Mouse (Mus musculus) embryo, embryonic 10.5 days (tissue): ENCODE results near the gene Ifitm1.
"Not testable (repeated sequence)": the region's sequence is repeated elsewhere in the genome, so short reads cannot be mapped to it uniquely, and the experiment has no call there.

ENCODE experiments used
- DNase-seq: peaks from one replicate; pipeline ENCODE4 v3.0.0-alpha.2; 2015; ENCODE audit warnings: low spot score

Gene Ifitm1

DNA sequence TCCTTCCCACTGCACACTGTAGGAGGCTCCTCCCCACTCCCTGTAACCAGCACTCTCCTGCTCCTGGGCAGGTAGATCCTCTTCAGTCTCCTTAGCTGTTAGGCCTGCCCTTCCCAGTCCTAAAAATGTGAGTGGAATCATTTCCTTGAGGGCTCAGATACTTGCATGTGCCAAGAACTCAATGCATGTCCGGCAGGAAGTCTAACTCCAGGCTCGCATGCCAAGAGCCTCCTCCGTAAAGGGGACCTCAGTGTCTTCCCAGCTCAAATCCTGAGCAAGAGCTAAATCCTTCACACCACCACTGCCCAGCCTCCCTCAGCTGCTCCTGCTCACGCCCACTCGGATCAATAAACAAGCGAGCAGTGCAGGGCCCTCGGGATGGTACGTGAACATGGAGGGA lies 16.0 kb upstream of the Ifitm1 start:
- peak; percentile 17 for DNase-seq

GRCm38 (mm10) chr7:140951765-140952164 lies 15.3 kb upstream of the Ifitm1 start:
- no peak for DNase-seq

DNA sequence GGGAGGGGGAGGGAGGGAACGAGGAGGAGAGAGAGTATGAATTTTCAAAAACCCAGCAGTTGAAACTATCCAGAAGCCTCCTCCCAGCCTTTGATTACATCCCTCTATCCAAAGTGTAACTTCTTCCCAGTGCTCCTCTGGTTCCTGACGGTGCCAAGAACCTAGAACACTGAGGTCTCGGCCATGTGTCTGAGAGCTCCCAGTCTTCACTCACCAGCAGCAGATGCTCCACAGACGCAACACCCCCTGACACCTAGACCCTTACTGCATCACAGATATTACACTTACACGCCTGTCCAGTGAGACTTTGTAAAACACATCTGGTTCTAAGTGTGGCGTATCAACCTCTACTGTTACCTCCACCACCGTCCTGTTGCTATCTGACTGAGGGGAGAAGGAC lies 14.6 kb upstream of the Ifitm1 start:
- DNase-seq: no peak

GRCm38 (mm10) chr7:140953133-140953532 lies 13.9 kb upstream of the Ifitm1 start:
- DNase-seq: no peak

DNA sequence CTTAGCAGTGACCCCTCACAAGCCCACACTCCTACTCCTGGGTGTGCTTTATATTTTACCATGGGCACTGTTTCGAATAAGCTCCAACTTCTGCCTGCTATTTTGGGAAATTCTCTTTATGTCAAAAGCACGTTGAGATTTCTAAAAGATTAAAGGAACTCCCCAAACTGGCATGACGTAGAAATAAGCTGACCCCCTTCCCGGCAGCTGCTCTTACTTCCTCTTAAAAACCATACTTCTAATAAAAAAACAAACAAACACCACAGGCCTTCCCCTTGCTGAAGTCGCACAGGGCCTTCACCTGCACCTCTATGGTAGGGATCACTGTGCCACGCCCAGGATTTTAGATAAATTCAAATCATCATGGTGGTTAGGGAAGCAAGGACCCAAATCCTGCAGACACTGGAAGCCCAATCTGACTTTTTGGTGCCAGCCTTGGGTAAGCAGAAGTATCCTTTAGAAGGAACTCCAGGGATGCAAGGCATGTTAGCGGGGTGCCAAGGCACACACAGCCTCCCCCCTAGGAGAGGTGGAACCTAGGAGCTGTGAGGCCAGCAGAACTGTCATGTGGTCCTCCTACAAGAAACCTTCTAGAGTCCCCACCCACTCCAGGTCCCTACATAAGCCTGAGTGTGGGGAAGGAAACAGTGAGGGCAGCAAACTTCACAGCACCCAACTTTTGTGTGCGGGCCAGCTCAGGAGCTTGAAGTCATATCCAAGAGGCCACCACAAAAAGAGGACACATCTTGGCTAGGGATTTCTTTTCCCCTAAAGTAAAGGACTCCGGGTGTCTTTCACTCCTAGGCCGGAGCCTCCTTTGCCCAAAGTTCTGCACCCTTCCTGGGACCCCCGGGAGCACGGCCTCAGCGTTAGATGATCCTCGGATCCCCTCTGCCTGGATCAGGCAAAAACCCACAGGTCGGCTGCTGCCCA lies 13.0 kb upstream of the Ifitm1 start:
- no peak for DNase-seq

DNA sequence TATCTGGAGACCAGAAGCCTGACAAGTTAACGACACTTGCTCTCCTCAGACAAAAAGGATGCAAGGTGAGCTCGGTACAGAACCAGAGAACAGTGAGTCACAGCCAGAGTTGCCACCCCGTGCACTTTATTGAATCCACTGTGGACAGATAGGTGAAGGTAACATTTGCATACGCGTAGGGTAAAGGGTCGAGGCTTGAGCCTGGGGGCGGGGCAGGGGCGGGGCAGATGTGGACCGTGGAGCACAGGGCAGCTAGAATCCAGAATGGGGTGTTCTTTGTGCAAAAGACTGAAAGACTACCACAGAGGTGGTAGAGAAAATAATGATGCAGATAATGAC lies 12.3 kb upstream of the Ifitm1 start:
- DNase-seq: peak; percentile 38

GRCm38 (mm10) chr7:140955342-140955741 lies 11.7 kb upstream of the Ifitm1 start:
- peak; percentile 57 for DNase-seq

- DNase-seq: peak; percentile 90
Observed at GRCm38 (mm10) chr7:140955758-140956555, 11.1 kb upstream of the Ifitm1 start, which contains the start of the genes Gm45717 and Ifitm2. Gm45717 (minus strand) TSS chr7:140955937. Ifitm2 (minus strand) TSS chr7:140955987.

DNA sequence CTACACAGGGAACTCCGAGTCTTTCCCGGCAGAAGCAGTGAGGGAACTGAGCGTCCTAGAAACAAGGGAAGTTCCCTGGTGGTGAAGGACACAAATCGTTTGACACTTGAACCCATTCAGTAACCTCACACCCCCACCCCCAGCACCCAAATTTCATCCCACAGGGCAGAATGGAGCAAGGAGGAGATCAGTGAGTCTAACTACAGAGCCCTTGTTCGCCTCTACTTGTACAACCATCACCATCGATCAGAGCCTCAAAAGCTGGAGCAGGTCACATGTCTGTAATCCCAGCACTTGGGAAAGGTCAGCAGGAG lies 10.5 kb upstream of the Ifitm1 start:
- no peak for DNase-seq

DNA sequence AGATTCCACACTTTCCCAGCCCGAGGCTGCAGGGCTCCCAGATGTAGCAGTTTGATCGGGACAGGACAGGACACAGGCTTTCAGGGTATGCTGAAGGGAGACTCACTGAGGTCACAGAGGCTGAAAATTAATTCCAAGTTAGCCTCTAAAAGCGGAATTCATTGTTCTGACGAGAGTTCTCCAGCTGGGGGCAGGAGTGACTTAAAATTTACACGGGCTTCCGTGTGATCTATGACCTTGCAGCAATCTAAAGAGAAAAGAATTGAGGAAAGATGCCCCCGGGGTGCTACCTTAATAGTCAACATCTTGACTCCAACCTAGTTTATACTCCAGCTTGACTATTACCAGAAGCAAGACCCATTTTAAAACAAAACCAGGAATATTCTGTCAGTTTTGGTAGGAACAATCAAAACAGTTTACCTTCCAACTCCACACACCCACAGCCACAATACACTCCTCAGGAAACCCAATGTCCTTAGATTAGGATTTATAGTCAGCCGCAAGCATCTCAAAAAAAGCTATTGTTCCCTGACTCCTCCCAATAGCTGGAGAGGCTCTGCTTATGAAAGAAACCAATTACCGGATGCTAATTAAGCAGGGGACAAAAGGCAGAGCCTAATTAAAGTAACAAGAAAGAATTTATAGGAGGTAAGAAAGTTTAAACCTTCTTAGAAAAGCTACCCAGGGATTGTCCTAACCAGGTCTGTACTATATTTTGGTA lies 7.7 kb upstream of the Ifitm1 start:
- peak; percentile 85 for DNase-seq

DNA sequence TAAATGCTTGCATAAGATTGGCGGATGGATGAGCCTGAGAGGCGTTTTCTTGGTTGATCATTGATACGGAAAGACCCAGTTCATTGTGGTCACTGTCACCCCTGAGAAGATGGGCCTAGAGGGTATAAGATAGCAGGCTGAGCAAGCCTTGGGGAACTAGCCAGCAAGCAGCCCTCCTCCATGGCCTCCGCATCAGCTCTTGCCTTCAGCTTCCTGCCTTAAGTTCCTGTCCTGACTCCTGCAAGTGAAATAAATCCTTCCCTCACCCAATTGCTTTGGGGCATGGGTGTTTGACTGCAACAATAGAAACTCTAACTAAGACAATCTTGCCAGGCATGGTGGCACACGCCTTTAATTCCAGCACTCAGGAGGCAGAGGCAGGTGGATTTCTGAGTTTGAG lies 7.0 kb upstream of the Ifitm1 start:
- no peak for DNase-seq

- DNase-seq: no peak
Observed at GRCm38 (mm10) chr7:140961416-140961815, 5.6 kb upstream of the Ifitm1 start.

DNA sequence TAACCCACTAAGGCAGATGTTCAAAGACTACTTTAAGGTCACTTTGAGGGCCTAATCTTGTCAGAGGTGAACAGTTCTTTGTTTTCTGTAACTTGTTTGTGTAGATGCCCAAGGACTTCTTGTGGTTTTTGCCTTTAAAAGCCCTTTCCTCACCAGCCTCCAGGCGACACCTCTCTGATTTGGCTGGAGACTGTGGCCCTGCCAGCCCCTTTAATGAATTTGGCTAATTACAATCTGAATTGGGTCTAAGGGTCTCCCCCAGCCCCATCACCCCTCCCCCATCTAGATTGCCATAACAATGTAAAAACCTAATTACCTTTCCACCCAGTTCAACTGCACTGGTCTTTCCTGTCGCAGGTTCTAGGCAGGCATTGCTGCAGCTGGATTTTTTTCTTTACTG lies 4.3 kb upstream of the Ifitm1 start:
- no peak for DNase-seq

DNA sequence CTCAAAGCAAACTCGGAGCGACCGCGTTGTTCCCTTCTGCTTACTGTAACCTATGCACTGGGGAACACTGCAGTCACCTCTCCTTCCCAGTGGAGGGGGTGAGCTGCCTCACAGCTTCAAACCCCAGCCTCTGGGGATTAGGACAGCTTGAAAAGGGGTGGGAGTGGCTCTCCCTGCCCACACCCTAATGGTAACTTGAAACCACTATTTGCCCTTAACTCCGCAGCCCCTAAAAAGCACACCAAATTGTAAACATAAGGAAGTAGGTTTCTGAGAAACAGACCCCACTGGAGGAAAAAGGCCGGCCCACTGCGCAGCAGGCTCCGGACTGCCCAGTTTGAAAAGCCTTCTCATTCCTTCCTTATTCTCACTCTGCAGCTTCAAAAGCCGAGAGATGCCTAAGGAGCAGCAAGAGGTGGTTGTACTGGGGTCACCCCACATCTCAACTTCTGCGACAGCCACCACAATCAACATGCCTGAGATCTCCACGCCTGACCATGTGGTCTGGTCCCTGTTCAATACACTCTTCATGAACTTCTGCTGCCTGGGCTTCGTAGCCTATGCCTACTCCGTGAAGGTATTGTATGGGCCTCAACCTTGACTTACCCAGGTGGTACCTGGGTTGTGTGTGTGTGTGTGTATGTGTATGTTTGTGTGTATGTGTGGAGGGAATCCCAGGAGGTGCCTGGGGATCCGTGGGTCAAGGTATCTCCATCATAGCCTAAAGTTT lies 1.0 kb downstream of the Ifitm1 start:
- DNase-seq: peak; percentile 68

DNA sequence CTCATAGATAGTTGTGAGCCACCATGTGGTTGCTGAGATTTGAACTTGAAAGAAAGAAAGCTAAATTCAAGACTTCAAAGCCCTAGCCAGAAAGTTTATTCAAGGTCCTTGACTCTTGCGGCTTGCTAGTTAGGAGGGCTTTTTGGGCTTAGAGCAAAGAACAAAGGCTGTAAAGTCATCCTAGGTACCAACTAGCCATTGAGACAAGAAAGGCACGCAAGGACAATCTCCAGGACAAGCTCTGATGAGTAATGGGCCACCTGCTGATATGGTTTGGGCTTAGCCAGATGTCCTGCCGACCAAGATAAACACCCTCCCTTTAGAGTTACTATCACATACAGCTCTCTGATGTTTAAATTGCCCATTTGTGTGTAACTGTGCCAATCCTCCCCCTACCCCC lies 1.7 kb downstream of the Ifitm1 start:
- not testable (repeated sequence) for DNase-seq

DNA sequence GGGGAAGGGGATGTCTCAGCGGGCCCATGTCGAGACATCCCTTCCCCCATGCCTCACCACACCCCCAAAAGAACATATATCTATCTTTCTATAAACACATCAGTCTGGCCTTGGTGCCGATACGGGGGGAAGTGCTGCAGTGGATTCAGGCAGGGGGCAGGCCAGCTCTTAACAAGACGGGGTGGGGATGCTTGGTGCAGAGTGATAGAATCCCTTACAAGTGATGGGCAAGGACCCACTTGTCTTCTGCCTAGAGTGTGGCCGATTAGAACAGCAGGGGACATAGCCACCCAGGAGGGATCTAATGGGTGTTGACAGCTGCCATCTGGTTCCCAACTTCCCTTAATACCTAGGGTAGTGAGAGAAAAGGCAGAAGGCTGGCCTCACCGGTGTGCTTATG lies 3.9 kb downstream of the Ifitm1 start:
- no peak for DNase-seq

DNA sequence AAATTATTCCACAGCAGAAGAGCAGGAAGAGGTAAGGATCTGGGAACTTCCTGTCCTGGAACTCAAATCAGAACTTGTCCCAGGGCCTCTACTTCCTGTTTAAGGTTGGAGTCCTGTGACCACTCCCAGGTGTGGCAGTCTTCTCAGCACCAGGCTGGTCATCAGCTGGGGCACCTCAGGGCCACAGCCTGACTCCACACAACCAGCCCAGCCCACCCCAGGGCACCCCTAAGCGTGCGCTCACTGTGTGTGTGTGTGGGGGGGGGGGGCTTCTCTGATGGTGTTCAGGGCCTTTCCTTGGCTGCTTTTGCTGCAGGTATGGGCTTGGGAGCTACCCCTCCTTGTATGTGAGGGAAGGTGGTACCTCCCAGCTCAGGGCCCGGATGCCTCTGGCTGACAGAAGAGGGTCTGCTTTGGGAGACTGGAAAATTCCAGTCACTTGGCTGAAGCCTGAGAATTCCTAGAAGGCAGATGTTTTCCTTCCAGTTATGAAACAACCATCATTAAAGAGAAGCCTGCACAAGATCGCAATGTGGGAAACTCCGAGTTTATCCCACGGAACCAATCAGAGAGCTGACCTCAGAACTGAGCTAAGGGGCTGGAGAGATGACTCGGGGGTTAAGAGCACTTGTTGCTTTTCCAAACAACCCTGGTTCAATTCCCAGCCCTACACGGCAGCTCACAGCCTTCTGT lies 4.6 kb downstream of the Ifitm1 start:
- DNase-seq: no peak

GRCm38 (mm10) chr7:140973396-140974165 lies 6.6 kb downstream of the Ifitm1 start:
- no peak for DNase-seq

DNA sequence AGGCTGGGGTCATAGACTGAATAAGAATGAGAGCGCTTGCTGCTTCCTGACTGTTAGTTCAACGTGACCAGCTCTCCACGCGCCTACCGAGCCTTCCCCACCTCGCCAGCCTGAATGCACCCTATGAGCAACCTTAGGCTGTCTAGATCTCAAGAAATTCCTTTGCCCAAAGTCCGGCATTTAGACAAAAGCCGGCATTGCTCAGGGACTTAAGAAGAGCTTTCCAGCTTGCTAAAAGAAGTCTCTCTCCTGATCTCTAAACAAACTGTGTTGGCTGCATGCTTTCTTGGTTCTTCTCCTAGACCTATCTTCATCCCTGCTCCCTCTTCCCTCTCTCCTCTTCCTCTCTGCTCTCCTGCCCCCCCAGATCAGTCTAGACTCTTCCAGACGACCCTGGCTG lies 7.9 kb downstream of the Ifitm1 start:
- DNase-seq: no peak

DNA sequence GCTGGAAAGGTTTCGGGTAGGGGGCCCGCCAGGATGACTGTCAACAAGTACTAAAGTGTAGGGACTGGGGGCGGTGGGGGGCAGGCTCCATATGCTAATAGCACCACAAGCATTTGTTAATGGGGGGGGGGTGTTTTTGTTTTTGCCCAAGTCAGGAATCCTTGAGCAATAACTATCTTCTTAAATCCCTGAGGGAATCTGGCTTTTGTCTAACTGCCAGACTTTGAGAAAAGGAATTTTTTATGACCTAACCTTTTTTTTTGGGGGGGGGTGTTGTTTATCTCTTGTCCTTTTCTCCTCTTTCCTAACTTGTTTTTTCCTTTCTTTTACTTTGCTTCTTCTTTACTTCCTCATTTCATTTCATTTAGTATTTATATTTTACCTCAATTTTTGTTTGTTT lies 8.4 kb downstream of the Ifitm1 start:
- DNase-seq: no peak

DNA sequence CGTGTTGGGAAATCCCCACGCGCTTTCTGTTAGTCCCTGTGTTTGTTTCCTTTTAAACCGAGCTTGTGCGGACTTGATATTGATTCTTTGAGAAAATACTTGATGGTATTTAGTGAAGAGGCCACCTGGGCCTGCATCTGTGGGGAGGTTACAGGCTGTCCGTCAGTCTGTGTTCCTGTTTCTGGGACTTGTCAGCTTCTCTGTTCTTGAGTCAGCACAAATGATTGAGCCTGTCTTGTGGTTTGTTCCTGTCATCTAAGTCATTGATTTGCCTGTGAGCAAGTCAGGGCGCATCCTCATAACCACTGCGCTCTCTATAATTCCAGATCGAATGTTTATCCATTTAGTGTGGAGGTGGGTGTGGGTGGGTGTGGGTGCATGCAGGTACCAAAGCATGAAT lies 9.7 kb downstream of the Ifitm1 start:
- not testable (repeated sequence) for DNase-seq
